Mouse (Mus musculus): ENCODE data around the gene G0s2.
"Not testable (repeated sequence)": the region's sequence is repeated elsewhere in the genome, so short reads cannot be mapped to it uniquely, and the experiment has no call there.

GRCm38 (mm10) chr1:193285766-193286325 lies 12.8 kb upstream of the G0s2 start:
- TF ChIP-seq USF1 (IDR thresholded peaks at IDR 0.05; ENCODE audit: low read depth, low read length); MAX (IDR thresholded peaks at IDR 0.05; ENCODE audit: low read length); POLR2A (IDR thresholded peaks at IDR 0.05; ENCODE audit: low read depth, low read length); MAZ (IDR thresholded peaks at IDR 0.05; ENCODE audit: low read depth, low read length); CHD2 (IDR thresholded peaks at IDR 0.05; ENCODE audit: low read length); RCOR1 (conservative IDR thresholded peaks at IDR 0.05; ENCODE audit: low read depth, low read length); TBP (conservative IDR thresholded peaks at IDR 0.05; ENCODE audit: low read depth, low read length): not testable (repeated sequence)
